Mouse (Mus musculus) neutrophil, adult 59 days (primary cell): ENCODE measurements around the gene Ints3. TPM values are rescaled to one million over a fixed set of nuclear protein-coding genes. Genes with fewer than 3 reads are reported as not detected.

ENCODE experiments used
- total RNA-seq, 2 experiments: library from RNA; stranded (reverse); gene quantifications; 1 replicate in 1 of 2; 2 replicates in 1 of 2; pipeline ENCODE4 v1.2.4; 2023

Ints3 gene
- 10 to 100 TPM; 41.6 to 47.1 TPM for total RNA-seq

DNA sequence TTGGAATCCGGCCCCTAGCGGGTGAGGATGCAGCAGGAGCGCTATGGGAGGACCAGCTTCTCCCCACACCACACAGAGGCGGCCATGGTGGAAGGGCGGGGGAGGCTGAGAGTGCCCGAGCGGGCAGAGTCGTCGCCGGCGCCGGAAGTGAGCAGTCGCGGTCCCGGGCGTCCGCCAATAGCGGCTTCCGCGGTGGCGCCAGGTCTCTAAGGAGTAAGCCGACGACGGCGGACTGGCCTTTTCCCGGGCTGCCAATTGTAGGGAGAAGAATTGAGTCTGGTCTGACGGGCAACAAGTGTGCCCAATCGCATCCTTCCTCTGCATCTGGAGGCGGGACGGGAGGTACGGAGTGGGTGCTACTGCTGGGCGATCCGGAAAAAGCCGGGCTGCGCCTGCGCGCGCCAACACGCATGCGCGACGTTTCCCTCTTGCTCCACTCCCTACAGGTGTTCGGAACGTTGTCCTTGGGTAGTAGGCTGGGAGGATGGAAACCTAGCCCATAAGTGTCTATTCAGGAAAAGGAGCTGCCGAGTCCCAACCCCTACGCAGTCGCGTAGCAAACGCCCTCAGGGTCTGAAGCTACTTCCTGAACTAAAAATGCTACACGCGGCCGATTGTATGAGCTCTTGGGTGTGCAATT lies at the start of gene Ints3:
Gene Ints3 (minus strand): TSS at position 242 of the 640 bp plus-strand sequence.

DNA sequence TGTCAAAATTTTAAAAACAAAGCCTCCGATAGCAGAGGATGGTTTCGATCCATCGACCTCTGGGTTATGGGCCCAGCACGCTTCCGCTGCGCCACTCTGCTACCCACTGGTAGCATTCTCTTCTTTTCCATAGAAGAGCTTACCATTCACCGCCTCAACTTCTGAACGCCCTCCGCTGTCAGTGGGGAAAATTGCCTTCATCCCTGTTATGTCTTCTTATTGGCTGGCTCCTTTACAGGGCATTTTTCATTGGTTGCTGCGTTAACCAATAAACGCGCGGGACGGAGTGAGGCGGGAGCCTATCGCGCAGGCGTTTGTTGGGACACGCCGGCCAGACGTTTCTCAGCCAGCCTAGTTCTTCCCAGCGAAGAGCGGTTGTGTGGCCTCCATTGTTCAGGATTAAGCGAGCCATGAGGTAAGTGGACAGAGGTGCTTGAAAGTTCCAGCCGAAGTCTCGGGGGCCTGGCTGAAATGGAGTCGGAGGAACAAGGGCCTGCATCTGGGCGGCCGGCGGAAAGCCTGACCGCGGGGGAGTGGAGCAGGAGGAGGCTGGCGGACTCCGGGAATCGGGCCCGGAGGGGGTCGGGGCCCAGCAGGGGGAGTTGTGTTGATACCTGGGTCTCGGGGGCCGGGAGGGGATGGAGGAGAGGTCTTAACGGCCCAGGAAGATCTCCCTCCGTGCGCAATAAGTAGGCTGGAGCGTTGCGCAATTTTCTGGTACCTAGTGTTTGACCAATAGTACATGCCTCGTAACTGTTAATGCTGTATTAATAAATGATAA lies 42.6 kb upstream of the Ints3 start, which contains the start of gene Ilf2:
Gene Ilf2 (plus strand): TSS at position 296 of the 781 bp plus-strand sequence.

DNA sequence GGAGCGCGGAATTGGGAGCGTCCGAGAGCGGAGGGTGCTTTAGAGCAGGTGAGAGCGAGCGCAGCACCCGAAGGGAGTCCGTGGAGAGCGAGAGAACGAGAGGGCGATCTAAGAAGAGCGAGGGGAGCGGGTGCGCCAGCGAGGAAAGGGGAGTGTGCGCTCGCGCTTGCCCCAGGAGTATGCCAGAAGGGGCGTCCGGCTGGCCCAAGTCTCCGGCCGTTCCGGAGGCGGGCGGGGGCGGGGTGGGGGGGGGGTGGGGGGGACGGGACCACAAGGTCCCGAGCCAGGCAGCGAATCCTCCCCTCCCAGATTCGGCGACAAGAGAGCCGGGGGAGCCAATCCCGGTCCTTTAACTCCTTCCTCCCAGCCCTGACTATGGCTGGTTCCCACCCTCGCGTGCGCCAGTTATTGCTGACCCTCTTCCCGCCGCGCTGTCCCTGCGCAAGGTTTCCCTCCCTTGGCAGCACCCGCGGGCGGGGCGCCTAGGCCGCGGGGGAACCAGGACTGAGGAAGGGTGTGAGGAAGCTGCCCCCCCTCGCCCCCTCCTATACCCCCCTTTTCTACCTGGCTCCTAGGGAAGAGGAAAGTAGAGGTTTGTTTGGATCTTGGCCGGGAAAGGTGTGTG lies 32.4 kb upstream of the Ints3 start, which contains the start of gene Npr1:
Gene Npr1 (minus strand): TSS at position 181 of the 625 bp plus-strand sequence.

DNA sequence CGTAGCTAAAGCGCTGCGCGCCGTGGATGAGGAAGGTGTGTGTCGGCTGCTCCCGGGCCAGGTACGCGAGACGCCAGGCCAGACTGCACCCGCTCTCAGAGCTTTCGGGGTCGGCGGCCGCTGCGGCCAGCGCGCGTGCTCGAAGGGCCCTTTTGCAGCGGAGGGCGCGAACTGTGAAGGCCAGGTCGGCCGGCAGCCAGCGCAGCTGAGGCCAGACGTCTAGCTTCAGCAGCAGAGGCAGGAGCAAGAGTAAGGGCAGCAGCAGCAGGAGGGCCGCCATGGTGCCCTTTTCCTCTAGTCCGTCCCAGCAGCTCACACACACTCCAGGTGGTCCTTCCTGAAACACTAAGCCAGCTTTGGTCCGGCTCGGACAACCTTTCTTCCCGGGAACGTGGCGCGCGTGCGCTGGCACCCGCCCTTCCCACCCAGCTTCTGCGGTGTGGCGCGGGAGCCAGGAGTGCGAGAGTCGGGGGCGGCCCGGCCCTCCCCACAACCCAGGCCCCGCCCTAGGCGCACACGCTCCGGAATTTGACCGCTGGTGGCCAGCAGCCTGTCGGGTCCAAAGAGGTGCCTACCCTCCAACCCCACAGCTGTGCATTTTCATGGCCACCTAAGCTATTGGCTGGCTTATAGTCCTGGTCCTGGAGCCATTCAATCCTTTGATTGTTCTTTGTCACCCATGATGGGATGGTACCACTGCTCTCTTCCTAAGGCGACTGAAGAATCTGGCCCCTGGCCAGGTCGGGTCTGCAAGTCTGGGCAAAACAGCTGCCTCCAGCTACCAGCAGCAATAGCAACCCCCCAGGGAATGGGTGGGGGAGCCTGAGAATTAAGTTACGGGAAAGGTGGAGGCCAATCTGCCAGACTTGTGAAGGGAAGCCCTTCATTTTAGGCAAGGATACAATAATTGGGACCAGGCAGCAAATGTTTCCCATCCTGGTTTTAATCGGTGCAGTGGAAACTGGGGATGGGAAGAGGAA lies 43.6 kb downstream of the Ints3 start, which contains the start of gene Slc27a3:
Gene Slc27a3 (minus strand): TSS at position 428 of the 980 bp plus-strand sequence.

Other genes with a start within 250 kb of the Ints3 start
- gene Rps27, start 220.0 kb downstream of the Ints3 start, total RNA-seq = 1,000 to 10,000 TPM; 1,765 to 1,918 TPM
- 1 to 10 TPM; 2.3 to 3.9 TPM for gene Rab13, start 219.9 kb downstream of the Ints3 start, total RNA-seq
- 10 to 100 TPM; 27.6 to 30.9 TPM for gene Jtb, start 202.0 kb downstream of the Ints3 start, total RNA-seq
- not detected for gene Creb3l4, start 190.1 kb downstream of the Ints3 start, total RNA-seq
- gene Slc39a1, start 185.4 kb downstream of the Ints3 start, total RNA-seq = 10 to 100 TPM; 21.0 to 22.9 TPM
- 10 to 100 TPM; 59.8 to 70.4 TPM for gene Crtc2, start 179.5 kb downstream of the Ints3 start, total RNA-seq
- gene Dennd4b, start 168.4 kb downstream of the Ints3 start, total RNA-seq = 10 to 100 TPM; 49.7 to 67.2 TPM
- 10 to 100 TPM; 63.0 to 70.9 TPM for gene Gatad2b, start 140.4 kb downstream of the Ints3 start, total RNA-seq
- gene Slc27a3, start 43.7 kb downstream of the Ints3 start, total RNA-seq = 1 to 10 TPM; 1.3 to 1.6 TPM
- gene Npr1, start 32.2 kb upstream of the Ints3 start, total RNA-seq = under 1 TPM; 0.24 to 0.53 TPM
- 10 to 100 TPM; 48.3 to 54.9 TPM for gene Ilf2, start 42.5 kb upstream of the Ints3 start, total RNA-seq
- 10 to 100 TPM; 29.9 to 34.6 TPM for gene Snapin, start 57.4 kb upstream of the Ints3 start, total RNA-seq
- gene Chtop, start 75.9 kb upstream of the Ints3 start, total RNA-seq = 10 to 100 TPM; 71.9 to 85.5 TPM
- 10 to 100 TPM; 20.7 to 24.0 TPM for gene S100a1, start 80.8 kb upstream of the Ints3 start, total RNA-seq
- 10 to 100 TPM; 37.9 to 38.8 TPM for gene S100a13, start 80.8 kb upstream of the Ints3 start, total RNA-seq
- gene S100a14, start 93.2 kb upstream of the Ints3 start, total RNA-seq = under 1 TPM in 1 of 2 experiments, not detected in 1; 0.69 TPM
- not detected for gene S100a16, start 103.6 kb upstream of the Ints3 start, total RNA-seq
- 1 to 10 TPM; 5.8 to 6.8 TPM for gene S100a3, start 127.0 kb upstream of the Ints3 start, total RNA-seq
- gene S100a2, start 156.6 kb upstream of the Ints3 start, total RNA-seq = 1 to 10 TPM; 1.6 to 3.5 TPM
- gene Gm42674, start 168.3 kb upstream of the Ints3 start, total RNA-seq = not detected
- gene S100a4, start 170.1 kb upstream of the Ints3 start, total RNA-seq = 100 to 1,000 TPM; 261 to 505 TPM
- gene S100a5, start 174.9 kb upstream of the Ints3 start, total RNA-seq = not detected
- 1,000 to 10,000 TPM; 1,472 to 1,540 TPM for gene S100a6, start 179.3 kb upstream of the Ints3 start, total RNA-seq
- gene S100a7a, start 220.4 kb upstream of the Ints3 start, total RNA-seq = 1 to 10 TPM; 1.4 to 1.6 TPM
- gene S100a8, start 235.4 kb upstream of the Ints3 start, total RNA-seq = over 10,000 TPM; 44,455 to 51,539 TPM